Mouse (Mus musculus) heart, postnatal 0 days (tissue): ENCODE results near the gene Lrrc55. TPM values are rescaled to one million over a fixed set of nuclear protein-coding genes. Genes with fewer than 3 reads are reported as not detected.

Source experiments
- ATAC-seq: fragments of 200-750 bp; cut with Nextera tagmentation; 2 replicates; pipeline ENCODE4 v1.8.0; 2017; ENCODE audit warnings: low read depth, moderate number of reproducible peaks, moderate library complexity; ENCODE audit not compliant: insufficient read depth
- DNase-seq: peaks from one replicate; pipeline ENCODE4 v3.0.0-alpha.2; 2016; ENCODE audit warnings: low spot score
- H3K27ac ChIP-seq: fragments of 300-500 bp; sonication (generic); 2 replicates; pipeline ENCODE4 v1.5.1; 2014; ENCODE audit warnings: low read depth, mild to moderate bottlenecking
- H3K27me3 ChIP-seq: fragments of 300-500 bp; sonication (generic); 2 replicates; pipeline ENCODE4 v1.6.1; 2014; ENCODE audit warnings: low read length, mixed read lengths; ENCODE audit not compliant: control insufficient read depth, insufficient read depth
- H3K36me3 ChIP-seq: fragments of 300-500 bp; sonication (generic); replicated peaks from 2 replicates; pipeline ENCODE4 v1.6.1; 2014; ENCODE audit warnings: low read length, mixed read lengths; ENCODE audit not compliant: control insufficient read depth, insufficient read depth
- H3K4me1 ChIP-seq: fragments of 300-500 bp; sonication (generic); 2 replicates; pipeline ENCODE4 v1.6.1; 2014; ENCODE audit warnings: antibody characterized with exemption; ENCODE audit not compliant: control insufficient read depth, insufficient read depth
- H3K4me2 ChIP-seq: fragments of 300-500 bp; sonication (generic); 2 replicates; pipeline ENCODE4 v1.6.1; 2014; ENCODE audit warnings: low read depth, mild to moderate bottlenecking, low read length, moderate library complexity
- H3K4me3 ChIP-seq: fragments of 300-500 bp; sonication (generic); 2 replicates; pipeline ENCODE4 v1.5.1; 2014; ENCODE audit warnings: low read depth, low read length
- H3K9ac ChIP-seq: fragments of 300-500 bp; sonication (generic); replicated peaks from 2 replicates; pipeline ENCODE4 v1.6.1; 2014; ENCODE audit warnings: low read depth, low read length, mixed read lengths
- H3K9me3 ChIP-seq: fragments of 300-500 bp; sonication (generic); replicated peaks from 2 replicates; pipeline ENCODE4 v1.6.1; 2016; ENCODE audit warnings: low read length; ENCODE audit not compliant: control insufficient read depth
- CTCF ChIP-seq: IDR thresholded peaks from 2 replicates; pipeline ENCODE4 v1.5.1; 2016; ENCODE audit warnings: antibody characterized with exemption, control low read depth, low read depth
- EP300 ChIP-seq: IDR thresholded peaks from 2 replicates; pipeline ENCODE4 v1.6.1; 2016; ENCODE audit warnings: antibody characterized with exemption, low read depth
- WGBS: fragments of 180-500 bp; shearing (Covaris S2); extraction: QIAGEN DNeasy Blood & Tissue Kit; methylation state at CpG from one replicate; pipeline ENCODE4 v1.1.7; 2014; 5-methylcytosine and 5-hydroxymethylcytosine counted together
- polyA plus RNA-seq: library from polyadenylated mRNA; unstranded; fragments of >200 nt; fragmentation: Nextera tagmentation; extraction: Ambion mirVana; gene quantifications from 2 replicates; pipeline ENCODE4 v1.2.1, GENCODE M21; 2015
- total RNA-seq: library from RNA; depleted of rRNA; stranded (reverse); fragments of >200 nt; gene quantifications from 2 replicates; pipeline ENCODE4 v1.2.3, GENCODE M21; 2014; ENCODE audit warnings: low replicate concordance

The Lrrc55 gene
- total and polyA plus RNA-seq, 2 experiments from 2014 or later = 0.38 to 0.52 TPM

DNA sequence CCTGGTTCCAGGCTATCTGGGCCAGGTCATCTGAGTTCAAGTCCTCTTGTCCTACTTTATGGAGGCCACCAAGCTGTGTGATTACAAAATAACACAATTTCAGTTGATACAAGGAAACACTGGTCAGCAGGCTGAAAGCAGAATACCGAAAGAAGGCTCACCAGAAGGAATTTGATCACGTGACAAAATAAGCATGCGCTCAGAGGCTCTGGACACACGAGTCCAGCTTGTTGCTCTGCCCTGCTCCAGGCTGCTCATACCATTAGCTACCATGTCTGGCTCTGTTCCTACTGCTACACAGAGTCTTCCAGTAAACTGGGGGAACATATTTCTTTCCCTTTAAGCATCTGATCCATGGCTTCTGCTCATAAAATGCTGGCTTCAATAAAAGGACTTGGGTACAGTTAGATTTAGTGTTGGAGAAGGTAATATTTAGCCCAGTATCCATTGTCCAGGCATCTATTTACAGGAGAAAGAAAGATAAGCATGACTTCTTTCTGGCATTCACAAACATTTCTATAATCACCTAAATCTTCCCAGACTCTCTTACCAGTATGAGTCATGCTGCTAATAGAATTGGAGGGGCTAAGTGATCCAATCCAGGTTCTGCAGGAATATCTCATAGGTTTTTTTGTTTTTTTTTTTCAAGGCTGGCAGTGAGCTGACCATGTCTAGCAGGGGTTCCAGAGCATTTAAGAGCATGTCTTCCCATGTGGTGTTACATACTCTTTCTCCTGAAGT is 33.9 kb upstream of the Lrrc55 start:
- DNase-seq = no peak
- ATAC-seq = no peak

DNA sequence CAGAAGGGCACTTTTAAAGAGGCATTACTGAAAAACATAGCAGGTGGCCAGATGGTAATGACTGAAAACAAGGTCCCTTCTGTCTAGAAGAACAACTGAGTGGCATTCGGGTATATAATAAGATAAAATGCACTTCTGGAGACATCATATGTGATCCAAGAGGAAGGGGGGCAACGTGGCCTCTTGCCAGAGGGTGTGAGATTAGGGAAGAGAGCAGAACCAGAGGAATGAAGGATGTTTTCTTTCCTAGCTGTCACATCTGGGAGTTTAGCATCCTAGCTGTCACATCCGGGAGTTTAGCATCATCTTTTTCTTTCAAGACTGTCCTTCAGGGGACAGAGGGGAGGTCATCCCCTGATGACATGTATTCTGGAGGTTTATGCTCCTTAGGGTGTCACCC is 32.6 kb upstream of the Lrrc55 start:
- H3K9ac ChIP-seq = no peak overlapping the region
- no peak overlapping the region for H3K4me2 ChIP-seq
- 42% methylated on average over 3 of the region's 3 CpGs for WGBS
- TF ChIP-seq CTCF = no peak
- TF ChIP-seq EP300 = no peak
- H3K4me1 ChIP-seq = no peaks in the 10 kb centered on the region
- ATAC-seq (no peak), DNase-seq (no peak)
- H3K4me3 ChIP-seq = no peak overlapping the region
- H3K36me3 ChIP-seq = no peaks in the 10 kb centered on the region
- no peaks in the 10 kb centered on the region for H3K9me3 ChIP-seq
- H3K27me3 ChIP-seq = no peaks in the 10 kb centered on the region
- H3K27ac ChIP-seq = no peak overlapping the region

More for the DNA sequence above, 33.9 kb upstream of the Lrrc55 start:
- 57% methylated on average over 4 of the region's 4 CpGs for WGBS
- Histone ChIP-seq H3K9me3 (no peaks in the 10 kb centered on the region), H3K4me2 (no peak overlapping the region), H3K4me1 (no peaks in the 10 kb centered on the region), H3K36me3 (no peaks in the 10 kb centered on the region), H3K27ac (no peak overlapping the region), H3K4me3 (no peak overlapping the region), H3K9ac (no peak overlapping the region), H3K27me3 (no peaks in the 10 kb centered on the region)
- TF ChIP-seq EP300 = no peak
- no peak for TF ChIP-seq CTCF

GRCm38 (mm10) chr2:85227816-85228335 is 30.9 kb upstream of the Lrrc55 start:
- H3K9me3 ChIP-seq = no peaks in the 10 kb centered on the region
- H3K9ac ChIP-seq = no peak overlapping the region
- no peak overlapping the region for H3K4me3 ChIP-seq
- no peak for DNase-seq
- no peak overlapping the region for H3K4me2 ChIP-seq
- no peak overlapping the region for H3K27ac ChIP-seq
- 84% methylated on average over 3 of the region's 3 CpGs for WGBS
- ATAC-seq = no peak
- no peaks in the 10 kb centered on the region for H3K4me1 ChIP-seq
- H3K36me3 ChIP-seq = no peaks in the 10 kb centered on the region
- H3K27me3 ChIP-seq = no peaks in the 10 kb centered on the region
- TF ChIP-seq EP300 (no peak), CTCF (no peak)

DNA sequence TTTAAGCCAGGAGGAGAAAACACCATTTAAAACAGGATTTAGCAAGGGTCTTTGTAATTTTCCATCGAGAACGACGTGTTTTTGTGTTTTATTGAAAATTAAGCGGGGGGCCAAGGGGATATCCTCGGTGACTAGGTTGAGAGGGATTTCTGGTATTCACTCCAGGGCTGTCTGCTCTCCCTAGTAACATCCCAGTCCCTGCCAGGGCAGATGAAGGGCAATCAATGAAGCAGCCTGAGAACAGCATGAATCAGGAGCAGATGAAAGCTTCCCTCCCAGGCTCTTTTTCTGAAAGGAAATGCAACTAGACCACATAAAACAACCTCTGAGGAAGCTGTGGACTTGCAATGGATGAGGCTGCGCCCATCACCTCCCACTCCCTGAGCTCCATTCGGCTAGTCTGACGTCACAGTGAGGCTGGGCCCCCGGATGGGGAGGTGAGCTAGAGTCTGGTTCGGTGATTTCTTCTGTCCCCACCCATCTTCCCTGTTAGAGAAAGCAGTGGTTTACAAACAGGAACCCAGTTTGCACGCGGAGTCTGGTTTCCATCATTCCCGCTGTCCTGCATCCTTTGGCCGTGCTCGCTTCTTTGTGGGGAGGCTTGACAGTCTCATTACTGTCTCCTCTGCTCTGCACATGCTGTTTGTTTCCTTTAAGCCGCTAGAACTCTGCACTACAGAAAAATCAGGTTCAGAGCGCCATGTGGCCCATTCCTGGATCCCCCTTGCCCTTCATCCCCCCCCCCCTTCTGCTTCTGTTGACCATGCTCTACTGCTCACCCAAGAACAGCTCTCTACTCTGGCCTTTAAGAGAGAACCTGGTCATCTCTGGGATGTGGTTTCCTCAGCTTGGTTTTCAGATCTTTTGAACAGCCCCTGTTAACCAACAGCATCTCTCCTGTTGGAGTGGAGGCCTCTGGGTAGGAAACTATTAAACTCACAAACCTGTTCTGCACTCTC is 27.5 kb upstream of the Lrrc55 start:
- 45% methylated on average over 17 of the region's 17 CpGs for WGBS
- no peak overlapping the region for H3K27ac ChIP-seq
- DNase-seq = no peak
- no peak for ATAC-seq
- no peaks in the 10 kb centered on the region for H3K36me3 ChIP-seq
- H3K4me1 ChIP-seq = no peaks in the 10 kb centered on the region
- H3K9ac ChIP-seq = no peak overlapping the region
- H3K4me3 ChIP-seq = no peak overlapping the region
- H3K4me2 ChIP-seq = no peak overlapping the region
- TF ChIP-seq EP300 = no peak
- no peak for TF ChIP-seq CTCF
- no peaks in the 10 kb centered on the region for H3K27me3 ChIP-seq
- H3K9me3 ChIP-seq = no peaks in the 10 kb centered on the region

DNA sequence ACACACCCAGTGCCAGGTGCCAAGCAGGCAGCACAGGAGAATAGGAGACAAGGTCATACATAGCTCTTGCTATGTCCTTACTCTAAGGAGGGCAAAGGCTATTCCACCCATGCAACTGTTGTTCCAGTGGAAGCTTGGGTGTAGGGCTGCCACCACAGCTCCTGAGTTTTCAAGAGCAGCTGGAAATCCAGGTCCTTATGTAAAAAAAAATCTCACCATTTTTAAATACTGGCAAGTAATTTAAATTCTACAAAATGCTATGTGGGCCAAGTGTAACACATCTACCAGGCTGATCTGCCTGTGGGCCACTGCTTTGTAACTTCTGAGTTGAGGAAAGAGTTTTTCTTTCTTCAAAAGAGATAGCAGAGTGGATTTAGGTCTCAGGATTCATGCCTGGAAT is 19.6 kb upstream of the Lrrc55 start:
- DNase-seq (no peak), ATAC-seq (no peak)
- no peaks in the 10 kb centered on the region for H3K36me3 ChIP-seq
- H3K9me3 ChIP-seq = no peaks in the 10 kb centered on the region
- H3K4me2 ChIP-seq = no peak overlapping the region
- no peak for TF ChIP-seq CTCF
- no peak for TF ChIP-seq EP300
- no peaks in the 10 kb centered on the region for H3K4me1 ChIP-seq
- H3K27ac ChIP-seq = no peak overlapping the region
- no peak overlapping the region for H3K4me3 ChIP-seq
- H3K9ac ChIP-seq = no peak overlapping the region
- no peaks in the 10 kb centered on the region for H3K27me3 ChIP-seq
